Mouse (Mus musculus): ENCODE data around the gene Mog. TPM values are rescaled to one million over a fixed set of nuclear protein-coding genes. Genes with fewer than 3 reads are reported as not detected.
"Not testable (repeated sequence)": the region's sequence is repeated elsewhere in the genome, so short reads cannot be mapped to it uniquely, and the experiment has no call there.

Gene Mog
- polyA plus RNA-seq, 1 experiment from 2014 or later: 1.1 TPM

DNA sequence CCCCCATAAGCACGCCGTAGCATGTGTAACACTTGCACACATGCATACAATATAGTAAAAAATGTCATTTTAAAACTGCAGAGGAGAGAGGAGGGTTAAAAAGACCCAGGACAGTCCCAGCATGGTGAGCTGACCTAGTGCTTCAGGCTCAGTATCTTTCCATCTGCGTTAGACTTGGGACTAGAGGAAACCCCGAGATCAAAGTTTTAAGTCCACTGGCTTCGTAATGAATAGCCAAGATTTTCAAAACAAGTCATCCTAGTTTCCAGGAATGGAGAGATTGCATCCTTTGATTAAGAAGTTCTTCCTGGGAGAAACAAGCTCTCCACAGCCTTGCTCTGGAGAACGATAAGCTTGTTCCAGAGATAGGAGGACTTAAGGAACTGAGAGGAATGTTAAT, 15.0 kb downstream of the Mog start:
- Histone ChIP-seq H3K4me2 (no peak overlapping the region), H3K9ac (no peak overlapping the region), H3K4me3 (no peak overlapping the region), H3K36me3 (ENCODE audit: poor library complexity, severe bottlenecking) (peaks cover 76% of the 10 kb centered on the region), H3K27ac (no peak overlapping the region), H3K9me3 (replicated peaks) (no peaks in the 10 kb centered on the region), H3K4me1 (peaks cover 22% of the 10 kb centered on the region), H3K27me3 (no peaks in the 10 kb centered on the region)
- ATAC-seq: no peak
- 91% methylated on average over 6 of the region's 6 CpGs for WGBS

DNA sequence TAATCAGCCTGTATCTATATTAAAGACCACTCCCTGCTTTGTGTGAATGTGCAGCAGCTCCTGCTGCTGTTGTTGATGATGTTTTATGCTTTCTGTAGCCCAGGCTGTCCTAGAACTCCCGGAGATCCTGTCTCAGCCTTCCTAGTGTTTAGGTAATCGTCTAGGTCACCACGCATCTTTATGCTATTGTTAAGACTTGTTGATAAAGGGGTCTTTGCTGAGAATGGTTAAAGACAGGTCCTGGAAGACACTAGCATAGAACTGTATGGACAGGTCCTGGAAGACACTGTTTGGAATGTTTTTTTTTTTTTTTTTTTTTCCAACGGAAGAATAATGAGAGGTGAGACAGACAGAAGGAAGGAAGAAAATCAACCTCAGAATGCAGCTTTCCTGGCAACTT, 19.8 kb downstream of the Mog start:
- peak overlapping the region; percentile 98 for H3K9ac ChIP-seq
- H3K4me1 ChIP-seq: peaks cover 18% of the 10 kb centered on the region
- ATAC-seq: no peak; the same call in 1 of the 2 replicates
- H3K9me3 ChIP-seq (replicated peaks): no peaks in the 10 kb centered on the region
- H3K4me2 ChIP-seq: peak overlapping the region; percentile 70
- peak overlapping the region; percentile 83 for H3K4me3 ChIP-seq
- H3K27me3 ChIP-seq: no peaks in the 10 kb centered on the region
- peak overlapping the region; percentile 96 for H3K27ac ChIP-seq
- 31% methylated on average over 4 of the region's 4 CpGs for WGBS
- H3K36me3 ChIP-seq (ENCODE audit: poor library complexity, severe bottlenecking): peaks cover 37% of the 10 kb centered on the region

DNA sequence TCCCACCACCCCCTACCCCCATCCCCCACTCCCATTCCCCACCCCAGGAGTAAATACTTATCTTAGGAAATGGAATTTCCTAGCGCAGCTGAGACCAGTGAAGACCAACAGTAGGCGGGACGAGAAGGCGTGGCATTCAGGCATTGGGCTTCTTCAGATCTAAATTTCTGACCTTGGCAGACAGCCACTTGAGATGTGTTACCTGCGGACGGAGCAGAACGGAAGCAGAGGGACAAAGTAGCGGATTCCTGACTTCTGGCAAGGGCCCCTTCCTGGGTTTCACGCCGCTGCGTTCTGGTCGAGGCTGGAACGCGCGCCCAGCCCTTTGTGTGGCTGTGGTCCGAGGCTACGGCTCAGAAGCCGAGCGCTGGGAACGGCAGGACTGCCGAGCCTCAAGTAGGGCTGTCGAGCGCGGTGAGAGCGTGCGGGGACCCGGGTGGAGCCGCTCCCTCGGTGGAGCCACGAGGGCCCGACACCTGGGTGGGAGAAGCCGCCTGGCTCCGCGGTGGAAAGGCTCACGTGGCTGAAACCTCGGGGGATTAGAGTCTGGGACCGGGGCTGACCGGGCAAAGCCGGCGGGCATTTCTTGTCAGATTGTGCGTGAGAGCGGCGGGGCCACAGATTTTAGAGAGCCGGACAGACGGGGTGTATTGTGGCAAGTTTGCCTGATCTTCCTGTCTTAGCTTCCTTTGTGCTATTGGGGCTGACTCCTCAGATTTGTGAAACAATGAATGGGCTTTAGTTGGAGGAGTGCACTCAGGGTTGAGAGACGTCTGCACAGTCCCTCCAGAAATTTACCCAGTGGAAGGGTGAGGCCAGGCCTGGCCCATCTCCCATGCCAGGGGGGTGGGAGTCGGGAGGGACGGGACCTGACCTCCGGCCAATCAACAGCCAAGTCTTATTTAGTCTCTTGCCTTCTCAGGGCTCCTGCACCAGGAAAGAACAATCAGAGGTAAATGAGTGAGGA, 20.6 kb downstream of the Mog start:
- Histone ChIP-seq H3K4me3 (peak overlapping the region; percentile 83), H3K4me1 (peaks cover 18% of the 10 kb centered on the region), H3K9me3 (replicated peaks) (no peaks in the 10 kb centered on the region), H3K9ac (peak overlapping the region; percentile 98), H3K4me2 (peak overlapping the region; percentile 70), H3K27me3 (no peaks in the 10 kb centered on the region), H3K36me3 (ENCODE audit: poor library complexity, severe bottlenecking) (peaks cover 29% of the 10 kb centered on the region), H3K27ac (peak overlapping the region; percentile 96)
- ATAC-seq: peak; percentile 90
- WGBS: under 1% methylated on average over 49 of the region's 49 CpGs

DNA sequence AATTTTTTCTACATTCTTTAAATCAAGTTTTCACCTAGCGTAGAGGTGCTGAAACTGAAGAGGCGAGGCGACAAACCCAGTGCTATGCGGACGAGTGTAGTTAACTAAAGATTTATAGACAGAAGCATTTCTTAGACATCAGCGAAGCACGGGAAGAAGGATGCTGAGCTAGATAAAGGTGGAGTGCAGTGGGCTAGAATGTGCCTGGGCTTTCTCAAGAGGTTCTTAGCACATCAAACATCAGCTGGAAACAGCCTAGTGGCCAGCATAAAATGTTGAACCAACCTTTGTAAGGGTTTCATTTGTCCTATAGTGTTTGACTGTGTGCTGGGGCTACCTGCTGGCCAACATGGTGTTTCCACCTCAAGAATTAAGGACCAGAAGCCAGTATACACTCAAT, 22.3 kb downstream of the Mog start, which contains the start of gene Zfp57:
Gene Zfp57 (plus strand): TSS at position 301 of the 400 bp plus-strand sequence.
- peaks cover 14% of the 10 kb centered on the region for H3K4me1 ChIP-seq
- ATAC-seq: no peak
- H3K4me2 ChIP-seq: peak within 1 kb of the TSS; percentile 70
- no peak within 1 kb of the TSS for H3K9ac ChIP-seq
- no peaks in the 10 kb centered on the region for H3K9me3 ChIP-seq (replicated peaks)
- no peaks in the 10 kb centered on the region for H3K27me3 ChIP-seq
- peak within 1 kb of the TSS; percentile 83; the same call in 1 of the 2 replicates for H3K4me3 ChIP-seq
- peaks cover 12% of the 10 kb centered on the region for H3K36me3 ChIP-seq (ENCODE audit: poor library complexity, severe bottlenecking)
- 95% methylated on average over 7 of the region's 7 CpGs for WGBS
- no peak within 1 kb of the TSS for H3K27ac ChIP-seq

DNA sequence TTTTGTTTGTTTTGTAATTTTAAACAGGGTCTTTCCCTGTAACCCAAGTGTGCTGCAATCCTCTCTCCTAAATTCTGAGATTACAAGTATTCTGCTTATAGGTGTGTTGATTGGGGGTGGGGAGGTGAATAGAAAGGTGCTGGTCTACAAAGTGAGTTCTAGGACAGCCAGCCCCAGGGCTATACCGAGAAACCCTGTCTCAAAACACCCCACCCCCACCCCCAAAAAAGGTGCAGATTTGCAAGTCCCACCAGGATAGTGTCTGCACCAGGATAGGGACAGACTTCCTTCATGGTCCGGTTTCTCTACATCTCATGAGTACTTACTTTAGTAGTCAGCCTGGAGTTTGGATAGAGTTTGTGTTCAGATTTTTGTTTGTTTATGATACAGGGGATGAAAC, 24.7 kb downstream of the Mog start:
- no peaks in the 10 kb centered on the region for H3K36me3 ChIP-seq (ENCODE audit: poor library complexity, severe bottlenecking)
- no peak overlapping the region for H3K27ac ChIP-seq
- H3K27me3 ChIP-seq: no peaks in the 10 kb centered on the region
- H3K4me2 ChIP-seq: no peak overlapping the region
- H3K4me3 ChIP-seq: no peak overlapping the region
- no peaks in the 10 kb centered on the region for H3K9me3 ChIP-seq (replicated peaks)
- H3K9ac ChIP-seq: no peak overlapping the region
- ATAC-seq: no peak
- no peaks in the 10 kb centered on the region for H3K4me1 ChIP-seq
- 75% methylated on average over 2 of the region's 2 CpGs for WGBS

DNA sequence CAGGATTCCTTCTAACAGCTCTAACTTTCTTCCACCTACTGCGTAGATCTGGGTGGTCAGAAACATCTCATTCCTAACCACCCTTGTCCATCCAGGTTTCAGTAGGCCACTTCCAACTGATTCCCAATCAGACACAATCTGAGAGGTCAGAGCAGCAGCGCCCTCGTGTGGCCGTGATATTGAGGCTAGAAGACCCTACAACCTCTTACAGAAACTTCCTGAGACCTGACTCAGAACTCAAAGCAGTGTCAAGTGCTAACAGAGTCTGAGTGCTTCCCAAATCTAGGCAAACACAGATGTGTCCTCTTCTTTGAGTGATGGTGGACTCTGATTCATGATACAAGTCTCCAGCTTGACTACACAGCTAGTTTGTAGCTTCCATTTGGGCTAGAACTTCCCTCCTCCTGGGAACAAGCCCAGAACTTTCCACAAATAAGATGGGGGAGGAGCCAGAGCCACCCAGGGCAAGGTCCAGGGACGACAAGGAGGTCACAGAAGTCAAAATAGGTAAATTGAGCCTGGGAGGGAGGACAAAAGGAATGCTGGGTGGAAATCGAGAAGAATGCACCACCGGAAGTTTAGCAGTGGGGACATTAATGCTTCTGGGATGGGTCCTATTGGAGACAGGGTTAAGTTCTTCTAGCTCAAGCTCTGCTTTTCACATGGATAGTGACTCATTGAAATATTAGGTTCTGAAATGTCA, 26.0 kb downstream of the Mog start:
- H3K4me1 ChIP-seq: no peaks in the 10 kb centered on the region
- WGBS: 32% methylated on average over 7 of the region's 7 CpGs
- H3K4me2 ChIP-seq: no peak overlapping the region
- no peak overlapping the region for H3K9ac ChIP-seq
- no peak overlapping the region for H3K27ac ChIP-seq
- no peaks in the 10 kb centered on the region for H3K9me3 ChIP-seq (replicated peaks)
- no peaks in the 10 kb centered on the region for H3K36me3 ChIP-seq (ENCODE audit: poor library complexity, severe bottlenecking)
- peak; percentile 57; the same call in 1 of the 2 replicates for ATAC-seq
- H3K27me3 ChIP-seq: no peaks in the 10 kb centered on the region
- H3K4me3 ChIP-seq: no peak overlapping the region

DNA sequence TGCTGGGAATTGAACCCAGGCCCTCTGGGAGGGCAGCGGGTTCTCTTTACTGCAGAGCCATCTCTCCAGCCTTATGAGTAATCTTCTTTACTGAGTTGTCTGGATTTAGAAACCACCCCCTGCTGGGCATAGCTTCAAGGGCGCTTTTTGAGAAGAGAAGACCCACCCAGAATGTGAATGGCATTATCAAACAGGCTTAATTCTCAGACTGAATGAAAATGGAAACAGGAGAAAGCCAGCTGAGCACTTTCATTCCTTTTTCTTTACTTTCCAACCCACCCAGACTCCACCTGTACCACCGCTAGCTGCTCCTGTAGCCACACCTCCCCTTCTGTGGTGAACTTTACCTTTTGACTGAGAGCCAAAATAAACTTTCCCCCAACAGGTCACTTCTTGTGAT, 27.8 kb downstream of the Mog start:
- ATAC-seq: no peak
- Histone ChIP-seq H3K4me2 (no peak overlapping the region), H3K9ac (no peak overlapping the region), H3K27ac (no peak overlapping the region), H3K4me3 (no peak overlapping the region), H3K9me3 (replicated peaks) (no peaks in the 10 kb centered on the region), H3K36me3 (ENCODE audit: poor library complexity, severe bottlenecking) (no peaks in the 10 kb centered on the region), H3K27me3 (no peaks in the 10 kb centered on the region), H3K4me1 (no peaks in the 10 kb centered on the region)
- WGBS: 48% methylated on average over 3 of the region's 3 CpGs

DNA sequence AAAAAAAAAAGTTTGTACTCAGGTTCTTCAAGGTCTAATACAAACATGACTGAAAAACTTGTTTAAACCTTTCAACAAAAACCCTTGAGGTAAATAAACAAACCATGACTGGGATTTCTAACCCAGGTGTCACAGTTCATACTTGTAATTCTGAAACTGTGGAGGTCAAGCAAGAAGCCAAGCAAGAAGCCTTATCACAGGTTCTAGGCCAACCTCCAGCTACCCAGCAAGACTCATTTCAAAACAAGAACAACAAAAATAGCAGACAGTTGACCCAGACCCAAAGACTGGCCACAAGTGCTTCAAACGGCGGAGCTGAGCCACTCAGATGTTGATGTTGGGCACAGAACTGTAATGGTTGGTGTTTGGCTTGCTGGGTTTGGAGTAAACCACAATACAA, 28.7 kb downstream of the Mog start:
- WGBS: 87% methylated on average over 2 of the region's 2 CpGs
- Histone ChIP-seq H3K27me3 (peaks cover 5% of the 10 kb centered on the region), H3K36me3 (ENCODE audit: poor library complexity, severe bottlenecking) (no peaks in the 10 kb centered on the region), H3K4me2 (no peak overlapping the region), H3K9ac (no peak overlapping the region), H3K4me1 (no peaks in the 10 kb centered on the region), H3K27ac (no peak overlapping the region), H3K9me3 (replicated peaks) (no peaks in the 10 kb centered on the region), H3K4me3 (no peak overlapping the region)
- ATAC-seq: no peak

DNA sequence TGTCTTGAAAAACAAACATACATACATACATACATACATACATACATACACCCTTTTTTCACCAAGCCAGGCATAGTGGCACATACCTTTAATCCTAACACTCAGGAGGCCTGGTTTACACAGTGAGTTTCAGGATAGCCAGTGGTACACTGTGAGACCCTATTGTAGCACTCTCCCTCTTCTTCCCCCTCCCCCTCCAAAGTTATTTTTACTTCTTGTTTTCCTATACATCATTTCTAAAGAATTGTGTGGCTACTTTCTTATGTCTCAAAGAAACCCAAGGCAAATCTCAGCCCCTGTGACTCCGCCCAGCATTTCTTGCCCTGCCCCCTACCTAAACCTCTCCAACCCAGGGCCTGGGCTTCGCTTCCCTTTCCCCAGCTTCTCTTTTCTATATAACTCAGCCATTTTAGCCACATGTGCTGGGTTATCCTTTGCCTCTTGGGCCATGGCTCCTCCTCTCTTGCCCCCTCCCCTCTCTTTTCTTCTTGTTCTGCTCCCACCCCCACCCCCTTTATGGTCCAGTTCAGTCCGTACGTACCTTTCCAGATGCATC, 29.4 kb downstream of the Mog start:
- Histone ChIP-seq H3K4me3 (no peak overlapping the region), H3K9me3 (replicated peaks) (no peaks in the 10 kb centered on the region), H3K4me2 (no peak overlapping the region), H3K27ac (no peak overlapping the region), H3K36me3 (ENCODE audit: poor library complexity, severe bottlenecking) (no peaks in the 10 kb centered on the region), H3K27me3 (peaks cover 12% of the 10 kb centered on the region), H3K9ac (no peak overlapping the region), H3K4me1 (no peaks in the 10 kb centered on the region)
- ATAC-seq: no peak
- 86% methylated on average over 4 of the region's 4 CpGs for WGBS

DNA sequence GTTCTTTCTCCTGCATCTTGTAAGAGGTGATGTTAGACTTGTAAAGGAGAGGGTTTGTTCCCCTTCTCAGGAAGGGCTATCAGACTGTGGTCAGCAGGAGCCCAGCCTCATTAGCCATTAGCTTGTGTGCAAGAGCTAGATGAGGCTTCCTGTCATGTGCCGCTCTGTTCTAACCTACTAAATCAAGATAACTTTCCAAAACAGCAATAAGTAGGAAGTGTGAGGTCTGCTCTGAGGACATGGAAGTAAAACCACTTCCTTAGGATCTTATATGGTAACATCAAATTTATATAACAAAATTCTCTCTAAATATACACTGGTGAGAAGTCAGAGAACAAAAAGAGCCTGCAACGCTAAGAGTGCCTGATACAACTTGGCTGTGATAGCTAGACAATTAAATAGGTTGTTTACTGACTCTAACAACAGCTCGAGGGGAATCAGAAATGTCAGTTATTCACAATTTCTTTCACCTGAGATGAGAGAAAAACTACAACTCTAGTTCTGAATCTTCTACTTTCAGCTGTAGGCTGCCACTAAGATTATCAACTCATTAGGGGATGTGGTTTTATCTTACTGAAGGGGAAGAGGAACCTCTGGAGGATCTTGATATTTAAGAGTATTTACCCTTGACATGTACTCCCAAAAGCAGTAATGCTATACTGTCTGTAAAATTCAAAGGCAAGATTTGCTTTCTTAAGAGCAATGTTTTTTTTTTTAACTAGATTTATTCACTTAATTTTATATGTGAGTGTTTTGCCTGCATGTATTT, 30.7 kb downstream of the Mog start:
- 75% methylated on average over 3 of the region's 3 CpGs for WGBS
- H3K27ac ChIP-seq: no peak overlapping the region
- H3K9me3 ChIP-seq (replicated peaks): no peaks in the 10 kb centered on the region
- H3K4me2 ChIP-seq: no peak overlapping the region
- no peak for ATAC-seq
- H3K4me3 ChIP-seq: no peak overlapping the region
- H3K4me1 ChIP-seq: no peaks in the 10 kb centered on the region
- H3K9ac ChIP-seq: no peak overlapping the region
- no peaks in the 10 kb centered on the region for H3K36me3 ChIP-seq (ENCODE audit: poor library complexity, severe bottlenecking)
- H3K27me3 ChIP-seq: peaks cover 25% of the 10 kb centered on the region

DNA sequence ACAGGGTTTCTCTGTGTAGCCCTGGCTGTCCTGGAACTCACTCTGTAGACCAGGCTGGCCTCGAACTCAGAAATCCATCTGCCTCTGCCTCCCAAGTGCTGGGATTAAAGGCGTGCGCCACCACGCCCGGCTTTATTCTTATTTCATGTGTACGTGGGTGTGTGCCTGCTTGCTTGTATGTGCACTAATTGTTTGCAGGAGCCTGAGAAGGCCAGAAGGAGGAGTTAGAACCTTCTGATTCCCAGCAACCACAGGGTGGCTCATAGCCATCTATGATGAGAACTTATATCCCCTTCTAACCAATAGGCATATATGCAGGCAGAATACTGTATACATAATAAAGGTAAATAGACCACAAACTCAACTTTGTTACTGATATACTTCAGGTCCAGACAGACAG, 32.6 kb downstream of the Mog start:
- H3K4me3 ChIP-seq; H3K27ac ChIP-seq; H3K9me3 ChIP-seq (replicated peaks); H3K4me2 ChIP-seq; H3K4me1 ChIP-seq; H3K9ac ChIP-seq; ATAC-seq; H3K36me3 ChIP-seq (ENCODE audit: poor library complexity, severe bottlenecking): not testable (repeated sequence)
- WGBS: 93% methylated on average over 6 of the region's 6 CpGs
- H3K27me3 ChIP-seq: peaks cover 29% of the 10 kb centered on the region
